Mouse (Mus musculus) heart, adult 2 months (tissue): ENCODE measurements around the gene Ttc21a.

Experiments
- CTCF ChIP-seq: fragments of 200-600 bp; IDR thresholded peaks from 2 replicates; pipeline ENCODE4 v1.8.1; 2022; ENCODE audit warnings: antibody characterized with exemption, mild to moderate bottlenecking, moderate library complexity
- POLR2A ChIP-seq: fragments of 200-500 bp; IDR thresholded peaks from 2 replicates; pipeline ENCODE4 v1.6.1; 2011; ENCODE audit warnings: mild to moderate bottlenecking, low read depth, low read length, control low read depth; ENCODE audit not compliant: insufficient read depth

DNA sequence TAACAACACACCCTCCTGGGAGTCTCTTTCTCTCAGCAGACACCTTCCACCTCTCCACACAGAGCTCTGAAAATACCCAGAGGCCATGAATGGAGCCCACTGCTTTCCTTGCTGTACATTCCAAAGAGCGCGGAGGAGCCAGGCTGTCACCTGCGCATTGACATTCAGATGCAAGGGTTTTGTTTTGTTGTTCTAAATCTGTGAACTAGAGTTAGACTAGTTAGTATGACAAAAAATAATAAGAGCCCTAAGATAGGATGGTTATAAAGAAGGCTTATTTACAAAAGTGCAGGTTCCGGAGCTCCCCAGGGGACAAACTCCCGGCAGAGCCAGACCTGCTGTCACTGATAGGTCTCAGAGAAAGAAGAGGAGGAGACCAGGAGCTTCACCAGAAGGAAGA, 53.9 kb downstream of the Ttc21a start:
- TF ChIP-seq POLR2A (no peak), CTCF (no peak)
